Mouse (Mus musculus) lung, embryonic 15.5 days (tissue): ENCODE data around the gene Mafg. TPM values are rescaled to one million over a fixed set of nuclear protein-coding genes. Genes with fewer than 3 reads are reported as not detected.

Experiments used
- ATAC-seq: fragments of 200-750 bp; cut with Nextera tagmentation; 2 replicates; pipeline ENCODE4 v1.8.0; 2017; ENCODE audit warnings: moderate number of reproducible peaks, borderline replicate concordance; ENCODE audit not compliant: low FRiP score, low TSS enrichment; ENCODE audit errors: extremely low read depth
- H3K27ac ChIP-seq: fragments of 300-500 bp; sonication (generic); 2 replicates; pipeline ENCODE4 v1.5.1; 2015; ENCODE audit warnings: moderate library complexity, mild to moderate bottlenecking, inconsistent platforms
- H3K27me3 ChIP-seq: fragments of 300-500 bp; sonication (generic); 2 replicates; pipeline ENCODE4 v1.6.1; 2015; ENCODE audit warnings: inconsistent platforms
- H3K36me3 ChIP-seq: fragments of 300-500 bp; sonication (generic); 2 replicates; pipeline ENCODE4 v1.6.1; 2015; ENCODE audit warnings: inconsistent platforms
- H3K4me1 ChIP-seq: fragments of 300-500 bp; sonication (generic); 2 replicates; pipeline ENCODE4 v1.6.1; 2015; ENCODE audit warnings: inconsistent platforms
- H3K4me2 ChIP-seq: fragments of 300-500 bp; sonication (generic); 2 replicates; pipeline ENCODE4 v1.6.1; 2015; ENCODE audit warnings: inconsistent platforms, mild to moderate bottlenecking, moderate library complexity
- H3K4me3 ChIP-seq: fragments of 300-500 bp; sonication (generic); 2 replicates; pipeline ENCODE4 v1.5.1; 2015; ENCODE audit warnings: mild to moderate bottlenecking, inconsistent platforms
- H3K9ac ChIP-seq: fragments of 300-500 bp; sonication (generic); 2 replicates; pipeline ENCODE4 v1.6.1; 2015; ENCODE audit warnings: inconsistent platforms
- H3K9me3 ChIP-seq: fragments of 300-500 bp; sonication (generic); 2 replicates; pipeline ENCODE4 v1.6.1; 2016; ENCODE audit warnings: inconsistent platforms
- WGBS: fragments of 180-500 bp; shearing (Covaris S2); methylation state at CpG from one replicate; pipeline ENCODE4 v1.1.7; 2015; 5-methylcytosine and 5-hydroxymethylcytosine counted together
- microRNA-seq: library from miRNA; unstranded; fragments of <30 nt; microRNA quantifications from one replicate; pipeline ENCODE4, GENCODE M21; 2016
- polyA plus RNA-seq: library from polyadenylated mRNA; unstranded; fragments of >200 nt; fragmentation: Nextera tagmentation; extraction: Ambion mirVana; gene quantifications from 2 replicates; pipeline ENCODE4 v1.2.1, GENCODE M21; 2015

Mafg gene
- polyA plus RNA-seq, 1 experiment from 2014 or later: 24.5 TPM

- Histone ChIP-seq H3K4me2 (peak overlapping the region; percentile 89), H3K27ac (peak overlapping the region; percentile 94), H3K9me3 (no peaks in the 10 kb centered on the region), H3K9ac (peak overlapping the region; percentile 86), H3K4me1 (peaks cover 30% of the 10 kb centered on the region), H3K27me3 (no peaks in the 10 kb centered on the region), H3K36me3 (peaks cover 49% of the 10 kb centered on the region), H3K4me3 (peak overlapping the region; percentile 83)
- ATAC-seq: peak; percentile 24
- WGBS: under 1% methylated on average over 36 of the region's 44 CpGs
These were observed 52.5 kb downstream of the Mafg start for GRCm38 (mm10) chr11:120580871-120581331.

GRCm38 (mm10) chr11:120580190-120580589 lies 53.2 kb downstream of the Mafg start:
- Histone ChIP-seq H3K4me2 (peak overlapping the region; percentile 89), H3K27me3 (no peaks in the 10 kb centered on the region), H3K9ac (peak overlapping the region; percentile 86), H3K4me3 (peak overlapping the region; percentile 83), H3K27ac (peak overlapping the region; percentile 94), H3K9me3 (no peaks in the 10 kb centered on the region), H3K4me1 (peaks cover 30% of the 10 kb centered on the region), H3K36me3 (peaks cover 42% of the 10 kb centered on the region)
- WGBS: 49% methylated on average over 7 of the region's 7 CpGs
- ATAC-seq: no peak

- whole genome bisulfite sequencing: 52% methylated on average over 15 of the region's 15 CpGs
These were observed 53.9 kb downstream of the Mafg start for GRCm38 (mm10) chr11:120579316-120580107.

GRCm38 (mm10) chr11:120578694-120579243 lies 54.6 kb downstream of the Mafg start:
- Histone ChIP-seq H3K27me3 (no peaks in the 10 kb centered on the region), H3K27ac (no peak overlapping the region), H3K4me1 (peaks cover 38% of the 10 kb centered on the region), H3K4me2 (no peak overlapping the region), H3K4me3 (no peak overlapping the region), H3K9ac (no peak overlapping the region), H3K36me3 (peaks cover 30% of the 10 kb centered on the region), H3K9me3 (no peaks in the 10 kb centered on the region)
- no peak for ATAC-seq
- 75% methylated on average over 11 of the region's 11 CpGs for WGBS

More at GRCm38 (mm10) chr11:120579316-120580107, 53.9 kb downstream of the Mafg start:
- Histone ChIP-seq H3K36me3 (peaks cover 37% of the 10 kb centered on the region), H3K4me1 (peaks cover 33% of the 10 kb centered on the region), H3K9me3 (no peaks in the 10 kb centered on the region), H3K27me3 (no peaks in the 10 kb centered on the region), H3K9ac (peak overlapping the region; percentile 86), H3K4me3 (peak overlapping the region; percentile 83), H3K4me2 (peak overlapping the region; percentile 89), H3K27ac (peak overlapping the region; percentile 94)
- ATAC-seq: no peak

GRCm38 (mm10) chr11:120578024-120578693 lies 55.2 kb downstream of the Mafg start:
- H3K9ac ChIP-seq: no peak overlapping the region
- ATAC-seq: no peak
- H3K4me1 ChIP-seq: peaks cover 38% of the 10 kb centered on the region
- no peaks in the 10 kb centered on the region for H3K9me3 ChIP-seq
- H3K27ac ChIP-seq: no peak overlapping the region
- H3K36me3 ChIP-seq: peaks cover 29% of the 10 kb centered on the region
- 79% methylated on average over 10 of the region's 10 CpGs for WGBS
- no peak overlapping the region for H3K4me2 ChIP-seq
- no peaks in the 10 kb centered on the region for H3K27me3 ChIP-seq
- H3K4me3 ChIP-seq: no peak overlapping the region

GRCm38 (mm10) chr11:120577211-120578023 lies 56.0 kb downstream of the Mafg start:
- 85% methylated on average over 7 of the region's 7 CpGs for WGBS
- Histone ChIP-seq H3K27ac (no peak overlapping the region), H3K9me3 (no peaks in the 10 kb centered on the region), H3K4me2 (no peak overlapping the region), H3K9ac (no peak overlapping the region), H3K36me3 (peaks cover 29% of the 10 kb centered on the region), H3K4me1 (peaks cover 35% of the 10 kb centered on the region), H3K4me3 (no peak overlapping the region), H3K27me3 (no peaks in the 10 kb centered on the region)
- no peak for ATAC-seq

GRCm38 (mm10) chr11:120576365-120576981 lies 56.9 kb downstream of the Mafg start:
- Histone ChIP-seq H3K9me3 (no peaks in the 10 kb centered on the region), H3K9ac (no peak overlapping the region), H3K27ac (no peak overlapping the region), H3K4me2 (no peak overlapping the region), H3K27me3 (no peaks in the 10 kb centered on the region), H3K36me3 (peaks cover 29% of the 10 kb centered on the region), H3K4me3 (no peak overlapping the region), H3K4me1 (peaks cover 32% of the 10 kb centered on the region)
- 88% methylated on average over 3 of the region's 3 CpGs for WGBS
- no peak for ATAC-seq

GRCm38 (mm10) chr11:120575940-120576339 lies 57.5 kb downstream of the Mafg start:
- no peaks in the 10 kb centered on the region for H3K27me3 ChIP-seq
- H3K4me1 ChIP-seq: peaks cover 37% of the 10 kb centered on the region
- H3K9me3 ChIP-seq: no peaks in the 10 kb centered on the region
- no peak overlapping the region for H3K9ac ChIP-seq
- no peak overlapping the region for H3K27ac ChIP-seq
- no peak for ATAC-seq
- peaks cover 35% of the 10 kb centered on the region for H3K36me3 ChIP-seq
- no peak overlapping the region for H3K4me2 ChIP-seq
- H3K4me3 ChIP-seq: no peak overlapping the region

Small RNA genes lying within 50 kb of the gene (microRNA-seq; reads per million reads assigned to microRNA genes)
- gene Mir6936: 1.7 reads per million

Other genes starting within 250 kb of the Mafg start
- gene Nploc4, start 195.9 kb downstream of the Mafg start, polyA plus RNA-seq: 32.5 and 34.5 TPM in 2 replicates
- gene Tspan10, start 191.0 kb downstream of the Mafg start, polyA plus RNA-seq: not detected in 2 replicates
- gene Pde6g, start 180.1 kb downstream of the Mafg start, polyA plus RNA-seq: 0.25 and 0.31 TPM in 2 replicates
- 12.7 and 13.0 TPM in 2 replicates for gene Oxld1, start 175.5 kb downstream of the Mafg start, polyA plus RNA-seq
- gene Ccdc137, start 175.5 kb downstream of the Mafg start, polyA plus RNA-seq: 31.2 and 35.5 TPM in 2 replicates
- gene Arl16, start 166.0 kb downstream of the Mafg start, polyA plus RNA-seq: 43.8 and 44.6 TPM in 2 replicates
- 125 and 133 TPM in 2 replicates for gene Mrpl12, start 149.0 kb downstream of the Mafg start, polyA plus RNA-seq
- 67.5 and 70.9 TPM in 2 replicates for gene Slc25a10, start 141.8 kb downstream of the Mafg start, polyA plus RNA-seq
- gene Gcgr, start 102.9 kb downstream of the Mafg start, polyA plus RNA-seq: 0.91 and 1.1 TPM in 2 replicates
- 205 and 209 TPM in 2 replicates for gene Mcrip1, start 83.9 kb downstream of the Mafg start, polyA plus RNA-seq
- 0.65 and 1.7 TPM in 2 replicates for gene Ppp1r27, start 82.5 kb downstream of the Mafg start, polyA plus RNA-seq
- gene P4hb, start 60.3 kb downstream of the Mafg start, polyA plus RNA-seq: 847 and 883 TPM in 2 replicates
- gene Arhgdia, start 52.0 kb downstream of the Mafg start, polyA plus RNA-seq: 697 and 699 TPM in 2 replicates
- gene Alyref, start 35.2 kb downstream of the Mafg start, polyA plus RNA-seq: 511 and 543 TPM in 2 replicates
- gene Anapc11, start 35.2 kb downstream of the Mafg start, polyA plus RNA-seq: 215 and 222 TPM in 2 replicates
- gene Npb, start 25.1 kb downstream of the Mafg start, polyA plus RNA-seq: 0.78 and 1.4 TPM in 2 replicates
- gene Pcyt2, start 15.7 kb downstream of the Mafg start, polyA plus RNA-seq: 103 and 126 TPM in 2 replicates
- gene Sirt7, start 8.4 kb downstream of the Mafg start, polyA plus RNA-seq: 32.6 and 34.3 TPM in 2 replicates
- 25.4 and 27.2 TPM in 2 replicates for gene Pycr1, start 10.2 kb upstream of the Mafg start, polyA plus RNA-seq
- gene Myadml2, start 14.6 kb upstream of the Mafg start, polyA plus RNA-seq: 0.55 and 1.3 TPM in 2 replicates
- gene Notum, start 27.6 kb upstream of the Mafg start, polyA plus RNA-seq: 4.1 and 4.3 TPM in 2 replicates
- gene Aspscr1, start 39.4 kb upstream of the Mafg start, polyA plus RNA-seq: 138 and 143 TPM in 2 replicates
- gene Cenpx, start 80.1 kb upstream of the Mafg start, polyA plus RNA-seq: 160 and 167 TPM in 2 replicates
- gene Lrrc45, start 80.3 kb upstream of the Mafg start, polyA plus RNA-seq: 57.9 and 59.9 TPM in 2 replicates
- gene Rac3, start 87.9 kb upstream of the Mafg start, polyA plus RNA-seq: 54.9 and 60.5 TPM in 2 replicates
- gene Dcxr, start 93.7 kb upstream of the Mafg start, polyA plus RNA-seq: 45.1 and 55.1 TPM in 2 replicates
- gene Cbr2, start 98.5 kb upstream of the Mafg start, polyA plus RNA-seq: 102 and 103 TPM in 2 replicates
- 3.9 and 4.8 TPM in 2 replicates for gene Hmga1b, start 129.2 kb upstream of the Mafg start, polyA plus RNA-seq
- gene Rfng, start 150.6 kb upstream of the Mafg start, polyA plus RNA-seq: 35.4 and 38.3 TPM in 2 replicates
- 205 and 213 TPM in 2 replicates for gene Gps1, start 150.7 kb upstream of the Mafg start, polyA plus RNA-seq
- gene Dus1l, start 162.8 kb upstream of the Mafg start, polyA plus RNA-seq: 84.3 and 90.4 TPM in 2 replicates
- gene Fasn, start 190.9 kb upstream of the Mafg start, polyA plus RNA-seq: 49.0 and 53.2 TPM in 2 replicates